Mouse (Mus musculus) spleen, postnatal 36 days (tissue): Measurements from ENCODE around the gene Nrxn2.
A peak's percentile ranks its signal among the peaks of the same experiment; 100 is the strongest.

Experiments used
- DNase-seq, 2 experiments: peaks; one replicate each; pipeline ENCODE4 v3.0.0; 2022; ENCODE audit warnings: low spot score in 2 of 2, mixed read lengths in 1 of 2

Gene Nrxn2

DNA sequence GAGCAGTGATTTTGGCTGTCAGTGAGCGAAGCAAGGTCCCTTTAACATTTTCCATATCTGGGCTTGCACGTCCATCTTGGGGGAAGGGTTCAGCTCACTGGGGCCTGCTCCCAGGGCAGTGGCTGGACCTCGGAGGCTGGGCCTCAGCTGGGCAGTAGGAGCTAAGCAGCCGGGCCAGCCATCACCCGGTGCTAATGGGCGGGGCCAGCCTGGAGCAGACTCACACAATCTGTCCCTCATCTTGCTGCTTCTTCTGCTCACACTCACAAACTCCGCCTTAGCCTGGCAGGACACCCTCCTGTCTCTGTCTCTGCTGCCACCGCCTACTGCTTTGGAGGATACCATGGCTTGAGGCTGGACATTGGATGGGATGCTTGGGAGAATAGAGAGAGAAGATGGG, 97.6 kb downstream of the Nrxn2 start:
- DNase-seq = no peak

DNA sequence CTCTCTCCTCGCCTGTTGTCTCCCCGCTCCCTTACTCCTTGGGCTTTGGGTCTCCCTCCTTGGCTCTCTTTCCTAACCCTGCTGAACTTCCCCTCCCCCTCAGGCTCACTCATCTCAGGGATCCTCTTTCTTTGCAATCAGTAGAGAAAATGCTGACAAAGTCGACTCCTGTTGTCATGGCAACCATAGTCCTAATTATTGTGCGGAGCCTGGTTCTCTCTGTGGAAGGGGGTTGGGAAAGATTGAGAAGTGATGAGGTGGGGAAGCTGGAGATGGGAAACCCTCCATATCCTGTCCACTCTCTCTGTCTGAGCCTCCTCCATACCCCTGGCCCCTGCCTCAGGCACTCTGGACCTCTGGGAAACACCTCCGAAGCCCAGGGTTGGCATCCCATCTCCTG, 100.1 kb downstream of the Nrxn2 start:
- no peak for DNase-seq

DNA sequence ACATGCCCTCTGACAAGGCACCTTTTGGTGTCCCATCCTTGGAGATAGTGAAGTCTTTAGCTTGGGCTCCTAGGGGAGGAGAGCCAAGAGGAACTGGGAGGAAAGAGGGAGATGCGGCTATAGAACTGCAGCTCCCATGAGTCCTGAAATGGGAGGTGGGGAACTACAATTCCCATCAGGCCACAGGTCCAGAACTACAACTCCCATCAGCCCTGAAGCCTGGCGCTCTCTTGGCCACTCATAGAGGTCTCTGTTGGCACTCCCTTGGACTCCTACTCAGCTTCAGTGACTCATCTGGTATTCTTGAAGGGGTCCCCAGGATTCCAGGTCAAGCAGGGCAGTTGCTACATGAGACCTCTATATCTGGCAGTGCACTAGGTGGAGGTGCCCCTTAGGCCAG, 101.0 kb downstream of the Nrxn2 start:
- no peak for DNase-seq

DNA sequence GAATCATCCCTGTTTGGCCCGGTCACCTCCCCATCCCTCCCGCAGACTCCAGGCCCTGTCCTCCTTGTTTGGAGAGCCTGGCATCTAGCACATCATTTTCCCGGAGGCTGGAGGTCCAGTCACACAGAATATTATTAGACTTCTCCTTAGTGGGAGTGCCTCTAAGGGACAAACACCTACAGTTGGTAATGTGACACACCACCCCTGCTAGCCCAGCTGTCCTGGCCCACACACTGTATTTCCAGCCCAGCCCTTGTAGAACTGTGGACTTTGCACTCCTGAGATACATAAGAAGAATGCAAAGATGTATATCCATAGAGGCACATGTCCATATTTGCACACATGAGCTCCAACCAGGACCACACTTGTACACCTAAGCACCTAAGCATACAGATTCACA, 103.1 kb downstream of the Nrxn2 start:
- no peak for DNase-seq

DNA sequence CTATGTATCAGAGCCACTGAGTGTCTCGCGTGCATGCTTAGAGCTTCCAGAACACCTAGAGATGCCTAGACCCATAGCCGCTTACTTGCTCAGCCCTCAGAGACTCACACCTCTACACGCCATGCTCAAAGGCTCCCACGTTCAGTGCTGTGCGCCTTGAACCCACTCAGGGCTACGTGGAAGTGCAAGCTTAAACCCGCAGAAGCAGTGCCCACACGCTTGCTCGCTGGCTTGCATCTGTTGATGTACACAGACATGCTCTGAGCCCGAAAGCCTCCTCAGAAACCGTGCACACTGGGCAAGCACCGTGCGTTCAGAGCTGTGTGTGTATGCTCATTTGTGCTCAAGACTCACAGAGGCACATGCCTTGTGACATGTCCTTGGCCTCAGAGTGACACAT, 103.8 kb downstream of the Nrxn2 start:
- no peak for DNase-seq

DNA sequence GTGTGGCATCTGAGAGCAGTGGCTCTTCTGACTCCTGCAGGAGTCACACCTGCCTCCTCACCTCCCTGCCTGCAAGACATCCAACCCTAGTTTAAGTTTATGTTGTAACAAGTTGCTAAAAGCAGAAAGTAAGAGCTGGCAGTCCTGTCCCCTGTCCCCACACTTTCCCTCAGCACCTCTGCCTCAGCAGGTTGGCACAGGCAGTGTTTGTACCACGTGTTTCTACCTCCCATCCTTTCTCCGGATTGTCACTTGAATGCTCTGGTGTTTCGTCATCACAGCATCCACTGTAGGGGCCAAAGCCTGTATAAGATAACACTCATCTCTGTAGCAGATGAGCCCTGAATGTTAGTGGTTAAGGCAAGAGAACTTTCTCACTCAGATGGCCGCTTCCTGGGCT, 106.5 kb downstream of the Nrxn2 start:
- DNase-seq = no peak

DNA sequence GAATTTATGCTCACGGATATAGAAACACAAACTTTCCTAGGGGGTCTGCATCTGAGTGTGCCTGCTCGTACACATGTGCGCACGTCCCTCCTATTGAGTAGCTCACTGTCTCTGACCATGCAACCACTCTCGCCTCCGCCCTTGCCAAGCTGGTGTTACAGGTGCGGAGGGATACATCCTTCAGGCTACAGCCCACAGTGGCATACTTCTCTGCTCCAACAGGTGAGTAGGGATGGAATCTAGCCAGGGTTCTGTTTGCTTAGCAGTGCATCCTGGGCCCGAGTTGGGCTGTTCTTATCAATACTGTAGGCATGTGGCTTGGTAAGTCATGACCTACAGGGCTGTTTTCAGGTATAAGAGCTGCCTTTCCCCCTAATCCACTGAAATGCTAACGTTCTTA, 107.5 kb downstream of the Nrxn2 start:
- no peak for DNase-seq

DNA sequence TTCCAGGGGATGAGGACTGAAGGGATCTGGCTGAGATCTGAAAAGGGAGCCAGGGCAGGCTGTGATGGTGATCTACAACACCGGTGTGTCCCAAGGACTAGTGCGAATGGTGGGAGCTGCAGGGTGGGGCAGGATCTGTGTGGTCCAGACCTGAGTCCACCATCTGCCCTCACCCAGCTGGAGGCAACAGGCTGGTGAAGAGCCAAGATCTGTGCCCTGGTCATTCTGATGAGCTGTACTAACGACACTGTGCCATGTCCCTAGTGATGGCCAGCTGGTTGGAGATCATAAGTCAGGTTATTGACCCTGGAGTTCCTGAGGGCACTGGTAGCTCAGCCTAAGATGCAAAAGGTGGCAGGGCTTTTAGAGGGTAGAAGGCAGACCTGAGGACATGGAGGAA, 108.9 kb downstream of the Nrxn2 start:
- DNase-seq = no peak

DNA sequence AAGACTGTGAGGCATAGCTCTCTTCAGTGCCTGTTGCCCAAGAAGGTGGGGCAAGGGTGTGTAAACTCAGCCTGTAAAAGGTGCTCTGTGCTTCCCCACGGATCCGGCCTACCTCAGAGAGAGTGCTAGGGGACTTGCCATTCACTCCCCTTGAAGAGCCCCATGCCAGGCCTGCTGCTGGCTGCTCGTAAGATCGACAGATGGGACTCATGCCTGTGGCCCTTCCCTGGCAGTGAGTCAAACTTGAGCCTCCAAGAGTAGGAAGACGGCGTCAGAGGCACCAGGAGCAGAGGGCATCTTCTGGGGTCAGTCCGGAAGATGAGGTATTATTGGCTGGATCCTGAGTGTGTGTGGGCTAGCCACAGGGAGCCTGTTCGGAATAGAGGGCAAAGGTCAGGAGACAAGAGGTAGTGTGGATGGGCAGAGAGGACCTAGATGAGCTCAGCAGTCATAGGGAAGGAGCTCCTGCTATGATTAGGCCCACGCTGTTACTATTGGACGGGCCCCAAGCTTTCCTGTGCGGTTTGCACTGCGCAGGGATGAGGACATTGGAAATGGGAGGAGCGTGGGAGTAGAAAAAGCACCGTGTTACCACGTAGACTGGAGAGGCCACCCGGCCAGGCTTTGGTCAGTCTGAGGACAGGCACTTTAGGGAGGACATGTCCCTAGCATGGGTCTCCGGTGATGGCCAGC, 109.5 kb downstream of the Nrxn2 start:
- no peak for DNase-seq

DNA sequence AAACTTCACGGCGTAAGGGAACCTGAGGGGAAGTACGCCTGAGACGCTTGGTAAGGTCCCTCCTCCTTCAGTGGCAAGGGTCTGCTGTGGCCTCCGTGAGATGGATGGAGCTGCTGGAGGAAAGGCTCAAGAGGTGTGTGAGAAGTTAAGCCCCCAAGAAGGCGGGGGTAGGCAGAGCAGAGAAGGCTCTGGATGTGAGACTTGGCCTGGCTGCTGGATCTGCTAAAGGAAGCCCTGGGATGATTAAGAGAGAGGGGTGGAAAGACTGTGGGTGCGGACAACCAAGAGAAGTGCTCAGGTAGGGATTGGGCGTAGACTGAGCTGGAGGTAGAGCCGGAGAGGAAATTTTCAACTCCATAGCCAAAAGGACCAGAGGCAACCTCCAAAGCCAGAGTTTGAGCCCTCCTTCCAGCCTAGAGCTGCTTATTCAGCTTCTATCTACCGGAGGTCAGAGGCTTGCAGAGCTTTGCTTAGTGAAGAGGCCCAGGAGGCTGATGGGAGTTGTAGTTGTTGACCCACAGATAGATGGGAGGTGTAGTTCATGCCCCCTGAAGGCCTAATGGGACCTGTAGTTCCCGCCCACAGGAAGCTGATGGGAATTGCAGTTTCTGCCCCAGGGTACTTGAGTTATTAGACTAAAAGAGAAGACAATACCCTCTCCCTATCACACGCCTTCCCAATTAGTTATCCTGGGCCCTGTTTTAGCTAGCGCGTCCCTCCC, 110.9 kb downstream of the Nrxn2 start:
- peak; percentile 44 to 45 for DNase-seq

DNA sequence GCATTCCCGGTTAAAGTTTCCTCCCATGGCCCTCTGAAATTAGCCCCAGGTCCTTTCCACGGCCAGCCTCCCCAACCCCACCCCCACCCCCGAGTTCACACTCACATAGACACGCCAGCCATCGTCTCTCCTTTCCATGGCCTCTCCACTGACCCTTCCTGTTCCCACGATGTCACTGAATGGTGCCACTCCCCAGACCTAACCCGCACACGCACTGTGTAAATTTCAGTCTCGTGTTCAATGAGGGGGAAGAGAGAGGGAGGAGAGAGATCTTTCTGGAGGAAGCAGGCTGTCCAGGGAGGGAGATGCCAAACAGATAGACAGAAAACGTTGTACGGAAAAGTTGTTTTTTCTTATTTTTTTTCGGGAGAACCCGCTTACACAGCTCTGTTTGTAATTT, 111.8 kb downstream of the Nrxn2 start:
- no peak for DNase-seq

DNA sequence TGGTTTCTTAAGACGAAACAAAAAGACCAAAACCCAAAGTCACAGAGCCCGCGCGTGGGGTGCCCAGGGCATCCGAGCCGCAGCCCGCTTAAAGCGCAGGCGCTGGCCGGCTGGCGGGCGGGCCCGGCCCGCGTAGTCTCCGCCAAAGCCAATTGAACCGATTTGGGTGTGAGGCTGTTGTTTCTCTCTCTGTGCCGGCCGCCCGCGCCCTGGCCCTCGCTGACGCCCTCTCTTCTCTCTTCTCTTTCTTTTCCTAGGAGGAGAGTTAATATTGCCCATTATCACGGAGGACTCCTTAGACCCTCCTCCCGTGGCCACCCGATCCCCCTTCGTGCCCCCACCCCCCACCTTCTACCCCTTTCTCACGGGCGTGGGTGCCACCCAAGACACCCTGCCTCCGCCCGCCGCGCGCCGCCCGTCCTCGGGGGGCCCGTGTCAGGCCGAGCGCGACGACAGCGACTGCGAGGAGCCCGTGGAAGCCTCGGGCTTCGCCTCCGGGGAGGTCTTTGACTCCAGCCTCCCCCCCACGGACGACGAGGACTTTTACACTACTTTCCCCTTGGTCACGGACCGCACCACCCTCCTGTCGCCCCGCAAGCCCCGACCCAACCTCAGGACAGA, 112.6 kb downstream of the Nrxn2 start:
- peak in 1 of 2 experiments; percentile 31 for DNase-seq

DNA sequence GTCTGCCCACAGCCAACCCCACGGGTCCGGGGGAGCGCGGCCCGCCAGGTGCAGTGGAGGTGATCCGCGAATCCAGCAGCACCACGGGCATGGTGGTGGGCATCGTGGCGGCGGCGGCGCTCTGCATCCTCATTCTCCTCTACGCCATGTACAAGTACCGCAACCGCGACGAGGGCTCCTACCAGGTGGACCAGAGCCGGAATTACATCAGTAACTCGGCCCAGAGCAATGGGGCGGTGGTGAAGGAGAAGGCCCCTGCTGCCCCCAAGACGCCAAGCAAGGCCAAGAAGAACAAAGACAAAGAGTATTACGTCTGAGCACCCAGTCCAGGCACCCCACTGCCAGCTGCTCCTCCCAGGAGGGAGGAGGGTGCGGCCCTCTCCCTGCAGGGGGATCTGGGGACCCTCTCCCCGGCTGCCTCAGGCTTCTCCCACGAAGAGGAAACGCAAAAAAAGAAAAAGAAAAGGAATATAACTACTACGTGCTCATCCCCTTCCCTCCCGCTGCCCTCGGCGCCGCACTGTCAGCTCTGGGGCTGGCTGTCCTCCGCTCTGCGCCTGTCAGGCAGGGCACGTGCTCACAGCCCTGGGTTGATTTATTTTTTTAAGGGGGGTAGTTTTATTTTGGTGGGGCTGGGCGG, 113.4 kb downstream of the Nrxn2 start:
- no peak for DNase-seq

DNA sequence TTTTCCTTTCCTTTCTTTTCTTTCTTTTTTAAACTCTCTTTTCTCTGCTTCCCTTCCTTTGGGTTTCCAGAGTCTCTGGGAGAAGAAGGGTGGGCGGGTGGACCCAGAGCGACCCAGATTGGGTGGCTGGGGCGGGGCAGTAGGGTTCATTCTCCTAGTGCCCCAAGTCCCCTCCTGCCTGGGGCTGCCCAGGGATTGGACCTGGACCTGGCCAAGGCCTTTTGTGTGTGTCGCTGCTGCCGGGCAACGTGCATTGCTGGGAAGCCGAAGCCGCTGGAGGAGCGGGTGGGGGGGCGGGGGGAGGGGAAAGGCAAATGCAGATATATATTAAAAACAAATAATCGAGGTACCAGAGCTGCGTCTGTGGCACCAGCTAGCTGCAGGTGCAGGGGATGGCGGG, 114.1 kb downstream of the Nrxn2 start:
- no peak for DNase-seq

DNA sequence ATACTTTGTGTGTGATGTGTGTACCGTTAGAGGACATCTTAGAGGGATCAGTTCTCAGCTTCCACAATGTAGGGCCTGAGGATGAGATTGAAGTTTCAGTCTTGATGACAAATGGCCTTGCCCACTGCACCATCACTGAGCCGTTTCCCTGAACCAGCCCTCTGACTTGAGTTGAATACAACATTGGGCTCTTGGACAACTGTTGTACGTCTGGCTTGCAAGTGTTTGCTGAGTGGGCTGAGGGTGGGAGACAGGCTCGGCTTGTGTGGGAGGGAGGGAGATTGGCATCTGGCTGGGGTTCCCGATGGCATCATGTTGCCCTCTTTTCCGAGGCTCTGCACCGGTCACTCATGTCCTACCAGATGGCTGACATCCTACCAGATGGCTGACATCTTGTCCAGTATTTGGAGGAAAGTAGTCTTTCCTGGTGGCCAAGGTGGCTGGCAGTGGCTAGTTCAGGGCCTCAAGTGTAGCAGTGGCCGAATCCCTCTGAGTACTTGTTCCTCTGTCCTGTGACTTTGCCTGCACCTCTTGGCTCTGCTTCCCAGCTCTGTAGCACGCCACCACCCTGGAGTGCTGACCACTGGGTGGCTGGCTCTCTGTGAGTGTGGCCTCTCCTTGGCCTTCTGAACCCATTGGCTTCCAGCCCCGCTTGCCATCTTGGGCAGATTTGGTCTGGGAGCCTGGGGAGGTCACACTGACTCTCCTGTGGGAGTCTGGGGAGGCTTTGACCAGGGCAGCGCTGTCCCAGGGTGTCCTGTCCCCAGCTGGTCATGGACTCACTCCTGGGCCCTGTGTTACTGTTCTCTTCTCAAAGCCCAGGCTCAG, 115.0 kb downstream of the Nrxn2 start:
- no peak for DNase-seq

DNA sequence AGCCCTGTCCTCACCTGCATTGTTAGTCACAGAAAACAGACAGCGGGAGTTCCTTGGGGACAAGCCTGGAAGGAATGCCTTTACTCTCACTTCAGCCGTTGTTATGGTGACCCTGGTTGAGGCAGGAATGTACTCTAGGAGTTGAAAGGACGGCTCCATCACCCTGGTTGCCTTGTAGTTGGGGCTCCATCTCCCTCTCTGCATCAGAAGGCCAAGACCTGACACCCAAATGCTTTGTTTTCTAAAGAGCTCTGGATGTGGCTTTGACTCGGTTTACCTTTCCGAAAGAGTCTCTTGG, 115.5 kb downstream of the Nrxn2 start:
- no peak for DNase-seq

DNA sequence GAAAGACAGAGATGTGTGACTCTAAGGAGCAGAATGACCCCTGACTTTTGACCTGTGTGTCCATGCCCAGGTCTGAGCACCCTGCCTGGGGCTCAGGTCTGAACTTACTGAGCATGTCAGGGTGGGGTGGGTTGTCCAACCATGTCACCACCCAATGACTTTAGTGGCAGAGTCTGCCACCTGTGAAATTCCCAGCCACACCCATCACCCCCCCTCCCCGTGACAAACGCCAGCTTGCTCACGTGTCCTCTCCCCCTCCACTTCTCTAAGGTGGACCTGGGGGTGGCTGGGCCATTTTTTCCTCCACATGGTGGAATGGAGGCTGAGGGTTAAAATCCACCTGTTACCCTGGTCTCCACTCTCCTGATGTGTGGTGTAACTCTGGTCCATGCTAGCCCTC, 117.7 kb downstream of the Nrxn2 start:
- no peak for DNase-seq

DNA sequence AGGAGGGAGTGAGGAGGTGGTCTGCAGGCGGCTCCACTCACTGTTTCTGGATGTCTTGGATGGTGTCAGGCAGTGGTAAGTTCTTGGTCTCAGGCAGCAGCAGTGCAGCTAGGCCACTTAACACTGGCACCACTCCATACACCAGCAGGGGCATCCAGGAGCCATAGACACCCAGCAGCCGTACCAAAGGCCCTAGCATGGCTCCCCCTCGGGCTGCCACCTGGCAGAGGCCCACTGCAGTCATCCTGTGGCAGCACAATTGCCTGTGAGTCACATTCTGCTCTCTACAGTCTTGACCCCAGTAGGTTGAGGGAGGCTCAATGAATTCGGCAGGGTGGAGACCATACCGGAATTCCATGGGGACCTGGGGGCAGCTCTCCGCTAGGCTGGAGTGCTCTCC, 118.2 kb downstream of the Nrxn2 start:
- DNase-seq = no peak

DNA sequence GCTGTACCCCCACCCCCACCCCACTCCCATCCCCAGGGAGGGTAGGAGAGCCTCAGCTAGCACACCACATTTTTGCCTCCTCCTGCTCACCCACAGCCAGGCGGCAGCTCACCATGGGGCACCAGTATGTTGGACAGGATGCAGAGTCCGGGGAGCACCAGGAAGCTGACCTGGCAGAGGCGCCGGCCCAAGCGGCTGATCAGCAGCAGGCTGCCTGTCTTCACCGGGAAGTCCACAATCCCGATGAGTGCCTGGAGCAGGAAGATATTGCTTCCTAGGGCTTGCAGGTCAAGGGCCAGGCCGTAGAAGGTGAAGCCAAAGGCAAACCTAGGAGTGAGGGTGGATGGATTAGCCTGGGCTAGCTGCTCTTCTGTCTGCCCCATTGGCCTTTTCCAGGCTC, 119.0 kb downstream of the Nrxn2 start:
- DNase-seq = no peak

DNA sequence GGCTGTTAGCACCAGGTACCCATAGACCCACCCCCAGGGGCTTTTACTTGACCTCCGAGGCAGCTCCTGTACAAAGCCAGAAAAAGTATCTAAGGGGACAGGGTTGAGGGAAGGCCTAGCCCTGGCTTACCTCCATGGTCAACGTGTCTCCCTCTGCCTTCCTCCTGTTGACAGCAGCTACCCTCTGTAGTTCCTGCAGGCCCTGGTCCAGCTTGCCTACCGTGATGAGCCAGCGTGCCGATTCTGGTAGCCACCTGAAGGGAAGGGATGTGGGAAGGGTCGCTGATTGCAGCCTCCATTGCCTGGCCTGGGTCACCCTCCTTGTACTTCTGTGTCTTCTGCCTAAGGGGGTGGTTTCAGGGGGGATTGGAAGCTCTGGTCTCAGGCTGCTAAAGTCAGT, 120.0 kb downstream of the Nrxn2 start:
- no peak for DNase-seq

DNA sequence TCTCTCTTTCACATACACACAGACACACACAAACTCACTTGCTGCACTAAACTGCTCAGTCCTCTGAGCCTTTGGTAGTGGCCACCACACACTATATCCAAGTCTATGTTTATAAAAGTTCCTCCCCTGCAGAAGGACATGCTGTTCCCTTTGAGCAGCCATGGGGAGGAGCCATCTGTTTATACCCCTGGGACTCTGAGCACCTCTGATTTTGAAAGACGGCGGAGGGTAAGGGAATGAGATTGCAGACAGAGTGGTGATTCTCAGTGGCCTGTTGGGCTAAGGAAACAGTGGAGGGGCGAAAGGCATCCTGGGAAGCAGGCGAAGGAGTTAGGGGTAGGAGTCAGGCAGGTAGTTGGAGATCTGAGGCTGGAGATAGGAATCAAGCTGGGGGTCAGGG, 121.1 kb downstream of the Nrxn2 start:
- no peak for DNase-seq

DNA sequence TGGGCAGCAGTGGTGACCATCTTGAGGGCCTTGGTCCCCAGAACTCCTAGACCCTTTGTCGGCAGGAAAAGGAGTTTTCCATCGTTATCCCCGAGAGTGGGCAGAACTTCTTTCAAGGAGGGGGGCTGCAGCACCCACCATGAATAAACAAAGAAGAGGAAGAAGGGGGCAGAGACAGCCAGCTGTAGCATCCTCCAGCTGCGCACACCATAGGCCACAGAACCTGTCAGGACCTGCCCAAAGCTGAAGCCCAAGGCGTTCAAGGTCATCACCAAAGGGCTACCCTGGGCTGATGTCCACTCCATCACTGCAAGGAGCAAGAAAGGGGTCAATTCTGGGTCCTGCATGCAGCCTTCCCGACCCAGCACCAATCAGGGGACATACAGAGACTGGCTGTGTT, 121.7 kb downstream of the Nrxn2 start:
- no peak for DNase-seq
